Mouse (Mus musculus): ENCODE results near the gene Dguok. TPM values are rescaled to one million over a fixed set of nuclear protein-coding genes. Genes with fewer than 3 reads are reported as not detected.
A peak's percentile ranks its signal among the peaks of the same experiment; 100 is the strongest.

Dguok gene
- total and polyA plus RNA-seq, 3 experiments = 8.7 to 16.7 (median 11.5) TPM

GRCm38 (mm10) chr6:83442639-83443038, 64.1 kb downstream of the Dguok start:
- TF ChIP-seq JUND (conservative IDR thresholded peaks at IDR 0.05; ENCODE audit: low read depth, low read length) = no peak
- in situ Hi-C loops (cut with MboI; ENCODE audit: low pct_ligation_motif_present, low pct_unique_long_range_greater_than_20kb, low sequenced_read_pairs) (no loop called here), dilution Hi-C loops (cut with MboI; ENCODE audit: extremely low pct_ligation_motif_present, extremely low pct_unique_long_range_greater_than_20kb, low sequenced_read_pairs) (no loop called here)
- Histone ChIP-seq H3K79me2 (replicated peaks; ENCODE audit: control insufficient read depth, extremely low read depth, insufficient read depth, poor library complexity, severe bottlenecking) (peaks cover 4% of the 10 kb centered on the region; the same call in 1 of the 2 replicates), H3K4me2 (ENCODE audit: insufficient read depth, low read depth, poor library complexity, severe bottlenecking) (no peak overlapping the region), H3K27ac (ENCODE audit: insufficient read depth, low read depth) (no peak overlapping the region), H3K27me3 (replicated peaks) (no peaks in the 10 kb centered on the region), H3K9me3 (replicated peaks; ENCODE audit: low read length) (no peaks in the 10 kb centered on the region), H3K9ac (ENCODE audit: insufficient read depth, low read depth) (no peak overlapping the region), H3K4me1 (ENCODE audit: control insufficient read depth in 1 of 2, insufficient read depth in 2 of 2) (peaks cover 10 to 62% of the 10 kb centered on the region in 2 experiments), H3K4me3 (replicated peaks in 1 of 3; ENCODE audit: low read depth in 2 of 3, low read length in 2 of 3, poor library complexity in 1 of 3) (no peak overlapping the region), H3K36me3 (replicated peaks in 1 of 2; ENCODE audit: control insufficient read depth in 1 of 2, insufficient read depth in 1 of 2, low read length in 1 of 2) (peaks cover 4 to 57% of the 10 kb centered on the region in 2 experiments)
- no peak for DNase-seq (ENCODE audit: extremely low read depth)

- no peaks in the 10 kb centered on the region for H3K9me3 ChIP-seq (replicated peaks; ENCODE audit: low read length)
- H3K36me3 ChIP-seq (replicated peaks in 1 of 2; ENCODE audit: control insufficient read depth in 1 of 2, insufficient read depth in 1 of 2, low read length in 1 of 2) = peaks cover 4 to 58% of the 10 kb centered on the region in 2 experiments
- dilution Hi-C loops (cut with MboI; ENCODE audit: extremely low pct_ligation_motif_present, extremely low pct_unique_long_range_greater_than_20kb, low sequenced_read_pairs) = no loop called here
- H3K79me2 ChIP-seq (replicated peaks; ENCODE audit: control insufficient read depth, extremely low read depth, insufficient read depth, poor library complexity, severe bottlenecking) = peaks cover 4% of the 10 kb centered on the region; the same call in 1 of the 2 replicates
- H3K9ac ChIP-seq (ENCODE audit: insufficient read depth, low read depth) = peak overlapping the region; percentile 87
- H3K27me3 ChIP-seq (replicated peaks) = no peaks in the 10 kb centered on the region
- in situ Hi-C loops (cut with MboI; ENCODE audit: low pct_ligation_motif_present, low pct_unique_long_range_greater_than_20kb, low sequenced_read_pairs) = no loop called here
- no peak for DNase-seq (ENCODE audit: extremely low read depth)
- peak overlapping the region; percentile 18 for H3K27ac ChIP-seq (ENCODE audit: insufficient read depth, low read depth)
- H3K4me2 ChIP-seq (ENCODE audit: insufficient read depth, low read depth, poor library complexity, severe bottlenecking) = peak overlapping the region; percentile 91
- H3K4me3 ChIP-seq (replicated peaks in 1 of 3; ENCODE audit: low read depth in 2 of 3, low read length in 2 of 3, poor library complexity in 1 of 3) = peak overlapping the region; percentile 75 to 91 (median 78)
- peaks cover 10 to 73% of the 10 kb centered on the region in 2 experiments for H3K4me1 ChIP-seq (ENCODE audit: control insufficient read depth in 1 of 2, insufficient read depth in 2 of 2)
- TF ChIP-seq ETS1 (conservative IDR thresholded peaks at IDR 0.05; ENCODE audit: low read depth, low read length) (no peak), USF2 (conservative IDR thresholded peaks at IDR 0.05; ENCODE audit: low read depth, low read length) (no peak), EP300 (IDR thresholded peaks at IDR 0.05; ENCODE audit: low read length) (no peak), MAFK (IDR thresholded peaks at IDR 0.05; ENCODE audit: insufficient replicate concordance, low read length) (no peak), BHLHE40 (IDR thresholded peaks at IDR 0.05; ENCODE audit: low read depth, low read length) (no peak), NRF1 (IDR thresholded peaks at IDR 0.05; ENCODE audit: low read depth, low read length) (peak; percentile 65), ZKSCAN1 (IDR thresholded peaks at IDR 0.05; ENCODE audit: borderline replicate concordance, low read depth, low read length) (no peak), MYC (IDR thresholded peaks at IDR 0.05; ENCODE audit: low read depth, low read length) (no peak), IRF4 (IDR thresholded peaks at IDR 0.05; ENCODE audit: low read depth, low read length) (no peak), TCF12 (IDR thresholded peaks at IDR 0.05; ENCODE audit: low read depth, low read length) (peak; percentile 46; the same call in 1 of the 2 replicates), USF1 (IDR thresholded peaks at IDR 0.05; ENCODE audit: low read depth, low read length) (no peak), JUND (conservative IDR thresholded peaks at IDR 0.05; ENCODE audit: low read depth, low read length) (no peak), POLR2A (IDR thresholded peaks at IDR 0.05; ENCODE audit: low read depth, low read length) (peak; percentile 59), GABPA (IDR thresholded peaks at IDR 0.05; ENCODE audit: insufficient replicate concordance, low read depth, low read length) (no peak), SMC3 (IDR thresholded peaks at IDR 0.05; ENCODE audit: low read depth, low read length) (peak; percentile 16; the same call in 1 of the 2 replicates), ZC3H11A (IDR thresholded peaks at IDR 0.05; ENCODE audit: low read depth, low read length) (no peak), E2F4 (IDR thresholded peaks at IDR 0.05; ENCODE audit: insufficient replicate concordance, low read depth, low read length) (no peak), CHD2 (IDR thresholded peaks at IDR 0.05; ENCODE audit: low read length) (no peak), HCFC1 (IDR thresholded peaks at IDR 0.05; ENCODE audit: low read depth, low read length) (no peak), NELFE (IDR thresholded peaks at IDR 0.05; ENCODE audit: low read depth, low read length) (0 out of 2 replicates have a peak, but pooled peaks have one; percentile 38), CHD1 (IDR thresholded peaks at IDR 0.05; ENCODE audit: low read depth, low read length) (no peak), ZMIZ1 (IDR thresholded peaks at IDR 0.05; ENCODE audit: low read depth, low read length) (peak; percentile 34; the same call in 1 of the 2 replicates), MEF2A (IDR thresholded peaks at IDR 0.05; ENCODE audit: borderline replicate concordance, low read depth, low read length) (0 out of 2 replicates have a peak, but pooled peaks have one; percentile 19), JUN (IDR thresholded peaks at IDR 0.05; ENCODE audit: insufficient read depth, low read depth, low read length) (no peak), RAD21 (IDR thresholded peaks at IDR 0.05; ENCODE audit: low read depth, low read length) (no peak), CTCF (conservative IDR thresholded peaks at IDR 0.05 in 1 of 2, IDR thresholded peaks at IDR 0.05 in 1 of 2; ENCODE audit: low read depth in 2 of 2, low read length in 2 of 2) (no peak; a peak in 1 of 4 replicates), ELF1 (IDR thresholded peaks at IDR 0.05; ENCODE audit: low read depth, low read length) (no peak), RCOR1 (conservative IDR thresholded peaks at IDR 0.05; ENCODE audit: low read depth, low read length) (no peak), SIN3A (IDR thresholded peaks at IDR 0.05; ENCODE audit: low read length) (peak; percentile 43; the same call in 1 of the 2 replicates), TBP (conservative IDR thresholded peaks at IDR 0.05; ENCODE audit: low read depth, low read length) (no peak), KAT2A (IDR thresholded peaks at IDR 0.05; ENCODE audit: insufficient replicate concordance, low read length) (no peak)
These were observed 65.3 kb downstream of the Dguok start for GRCm38 (mm10) chr6:83441259-83442061.

All from CH12.LX (cell line).